Comparison of ENCODE assay signal across 9 mouse cellular contexts in the genomic region with DNA sequence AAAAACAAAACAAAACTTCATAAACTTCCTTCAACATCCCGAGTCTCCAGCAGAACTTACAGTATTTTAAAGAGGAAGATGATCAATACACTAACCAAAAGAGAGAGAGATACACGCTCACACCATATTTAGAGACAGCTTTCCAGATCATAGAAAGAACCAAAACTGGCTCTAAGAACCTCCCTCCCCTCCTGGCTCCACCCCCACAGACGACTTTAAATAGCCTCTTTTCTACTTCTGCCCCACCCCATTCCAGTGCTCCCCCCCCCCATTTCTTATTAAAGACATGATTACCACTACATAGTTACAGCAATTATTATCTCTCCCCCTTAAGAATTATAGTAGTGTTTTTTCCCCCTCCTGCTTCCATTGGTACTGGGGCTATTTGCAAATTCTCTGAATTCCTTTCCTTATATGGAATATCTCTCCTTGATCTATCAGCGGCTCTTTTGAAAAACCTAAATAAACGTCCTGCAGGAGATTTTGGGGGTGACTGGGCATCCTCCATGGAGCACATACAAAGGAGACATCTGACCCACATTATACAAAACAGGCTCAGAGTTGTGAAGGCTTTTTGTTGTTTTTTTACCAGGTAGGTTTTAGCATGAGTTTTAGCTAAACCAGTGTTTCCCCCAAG. TPM values are rescaled to one million over a fixed set of nuclear protein-coding genes. Genes with fewer than 3 reads are reported as not detected.
DNase-seq lines count a peak whose midpoint lies in the region; ATAC-seq and TF ChIP-seq lines count a peak whose summit lies in the region.
"Had no signal": no experiment of that assay in that cellular context is flagged by ENCODE, and none has a peak within 500 bp of the region (broad histone marks: within the 10 kb centered on the region; RNA-seq: fewer than 3 reads in every experiment).

No protein-coding gene starts in this region.

- no peak overlapping the region for H3K9ac ChIP-seq in CH12.LX (ENCODE audit: insufficient read depth, low read depth)
- no peak overlapping the region for H3K9ac ChIP-seq in limb, embryonic 14.5 days (ENCODE audit: low read depth, low read length, severe bottlenecking)

- peak overlapping the region; percentile 92 for H3K4me2 ChIP-seq in CH12.LX (ENCODE audit: insufficient read depth, low read depth, poor library complexity, severe bottlenecking)
- H3K4me2 ChIP-seq in limb, embryonic 14.5 days (replicated peaks; ENCODE audit: low read depth, low read length, severe bottlenecking), result peak overlapping the region; percentile 62

- H3K36me3 ChIP-seq in kidney, adult 2 months (ENCODE audit: control insufficient read depth, insufficient read depth, low read length), result no peaks in the 10 kb centered on the region
- H3K36me3 ChIP-seq in CH12.LX (replicated peaks in 1 of 2; ENCODE audit: control insufficient read depth in 1 of 2, insufficient read depth in 1 of 2, low read length in 1 of 2), result peaks cover 0 to under 1% of the 10 kb centered on the region in 2 experiments
- no peaks in the 10 kb centered on the region for H3K36me3 ChIP-seq in embryonic facial prominence, embryonic 10.5 days (replicated peaks)
- no peaks in the 10 kb centered on the region for H3K36me3 ChIP-seq in limb, embryonic 14.5 days (ENCODE audit: control insufficient read depth, insufficient read depth, low read length)

- H3K27ac ChIP-seq in kidney, adult 2 months (ENCODE audit: insufficient read depth, low read depth, low read length), result no peak overlapping the region
- H3K27ac ChIP-seq in CH12.LX (ENCODE audit: insufficient read depth, low read depth), result no peak overlapping the region
- H3K27ac ChIP-seq in embryonic facial prominence, embryonic 10.5 days (replicated peaks), result peak overlapping the region; percentile 89; the same call in 1 of the 2 replicates
- H3K27ac ChIP-seq in limb, embryonic 14.5 days (replicated peaks; ENCODE audit: low read depth, low read length), result no peak overlapping the region

- no peaks in the 10 kb centered on the region; the same call in 1 of the 2 replicates for H3K79me2 ChIP-seq in CH12.LX (replicated peaks; ENCODE audit: control insufficient read depth, extremely low read depth, insufficient read depth, poor library complexity, severe bottlenecking)

- TF ChIP-seq CTCF in kidney, adult 2 months (conservative IDR thresholded peaks at IDR 0.05; ENCODE audit: insufficient read depth, insufficient read length, low read depth, low read length), result no peak
- TF ChIP-seq CTCF in CH12.LX (conservative IDR thresholded peaks at IDR 0.05 in 1 of 2, IDR thresholded peaks at IDR 0.05 in 1 of 2; ENCODE audit: low read depth in 2 of 2, low read length in 2 of 2), result no peak

- no peak for TF ChIP-seq RAD21 in CH12.LX (IDR thresholded peaks at IDR 0.05; ENCODE audit: low read depth, low read length)

- TF ChIP-seq POLR2A in kidney, adult 2 months (IDR thresholded peaks at IDR 0.05; ENCODE audit: low read depth, low read length), result no peak
- TF ChIP-seq POLR2A in CH12.LX (IDR thresholded peaks at IDR 0.05; ENCODE audit: low read depth, low read length), result no peak
- no peak for TF ChIP-seq POLR2A in limb, embryonic 14.5 days (IDR thresholded peaks at IDR 0.05; ENCODE audit: borderline replicate concordance, extremely low read depth, insufficient read depth, insufficient read length)

- H3K4me1 ChIP-seq in kidney, adult 2 months (ENCODE audit: control insufficient read depth, insufficient read depth, low read length), result peaks cover 15% of the 10 kb centered on the region
- peaks cover 8 to 21% of the 10 kb centered on the region in 2 experiments; a peak in 3 of 4 replicates for H3K4me1 ChIP-seq in CH12.LX (ENCODE audit: control insufficient read depth in 1 of 2, insufficient read depth in 2 of 2)
- H3K4me1 ChIP-seq in embryonic facial prominence, embryonic 10.5 days, result peaks cover 93% of the 10 kb centered on the region
- H3K4me1 ChIP-seq in limb, embryonic 14.5 days (ENCODE audit: control insufficient read depth, insufficient read depth, low read length), result peaks cover 53% of the 10 kb centered on the region

- H3K9me3 ChIP-seq in CH12.LX (replicated peaks; ENCODE audit: low read length), result no peaks in the 10 kb centered on the region
- no peaks in the 10 kb centered on the region for H3K9me3 ChIP-seq in embryonic facial prominence, embryonic 10.5 days
- H3K9me3 ChIP-seq in limb, embryonic 14.5 days (ENCODE audit: control insufficient read depth, low read length), result no peaks in the 10 kb centered on the region

- WGBS in kidney, adult 2 months, result 14% methylated on average over 5 of the region's 5 CpGs
- 8% methylated on average over 5 of the region's 5 CpGs for WGBS in embryonic facial prominence, embryonic 10.5 days
- WGBS in limb, embryonic 14.5 days, result 19% methylated on average over 5 of the region's 5 CpGs

- no peaks in the 10 kb centered on the region; the same call in 1 of the 2 replicates for H3K27me3 ChIP-seq in kidney, adult 2 months (replicated peaks; ENCODE audit: control insufficient read depth, insufficient read depth, low read length)
- no peaks in the 10 kb centered on the region for H3K27me3 ChIP-seq in CH12.LX (replicated peaks)
- peaks cover 43% of the 10 kb centered on the region for H3K27me3 ChIP-seq in embryonic facial prominence, embryonic 10.5 days (replicated peaks; ENCODE audit: low read depth, poor library complexity, severe bottlenecking)
- H3K27me3 ChIP-seq in limb, embryonic 14.5 days (ENCODE audit: control insufficient read depth, insufficient read depth, low read length), result peaks cover 7% of the 10 kb centered on the region; the same call in 1 of the 2 replicates

- ATAC-seq in limb, embryonic 14.5 days (ENCODE audit: low FRiP score, low read depth), result no peak

- no peak overlapping the region for H3K4me3 ChIP-seq in kidney, adult 2 months (ENCODE audit: insufficient read depth, low read depth, low read length)
- H3K4me3 ChIP-seq in CH12.LX (replicated peaks in 1 of 3; ENCODE audit: low read depth in 2 of 3, low read length in 2 of 3, poor library complexity in 1 of 3), result no peak overlapping the region
- H3K4me3 ChIP-seq in embryonic facial prominence, embryonic 10.5 days, result peak overlapping the region; percentile 76
- H3K4me3 ChIP-seq in limb, embryonic 14.5 days (replicated peaks; ENCODE audit: low read length), result peak overlapping the region; percentile 69
- H3K4me3 ChIP-seq: erythroblast, embryonic 14.5 days had no signal

- no peak for TF ChIP-seq EP300 in CH12.LX (IDR thresholded peaks at IDR 0.05; ENCODE audit: low read length)

- DNase-seq in kidney, adult 2 months, result peak; percentile 33
- DNase-seq in kidney, postnatal 14 days, result no peak
- DNase-seq in CH12.LX (ENCODE audit: extremely low read depth), result no peak
- peak; percentile 39 for DNase-seq in embryonic facial prominence, embryonic 10.5 days (ENCODE audit: low spot score)
- no peak for DNase-seq in limb, embryonic 14.5 days (ENCODE audit: low spot score)
- no peak for DNase-seq in MN1 (ENCODE audit: low spot score)
- DNase-seq in adipocyte (ENCODE audit: low spot score), result no peak
- DNase-seq: right cerebral cortex, postnatal 4 days had no signal

- in situ Hi-C loops in CH12.LX (cut with MboI; ENCODE audit: low pct_ligation_motif_present, low pct_unique_long_range_greater_than_20kb, low sequenced_read_pairs), result loop anchor here (10.0 kb wide), 3 partner anchors 89 to 219 kb away; no protein-coding TSS in a partner anchor

- dilution Hi-C loops in CH12.LX (cut with MboI; ENCODE audit: extremely low pct_ligation_motif_present, extremely low pct_unique_long_range_greater_than_20kb, low sequenced_read_pairs), result no loop called here

TF ChIP-seq in CH12.LX, 34 proteins besides CTCF, POLR2A, EP300 and RAD21:
- no peak for TF ChIP-seq ZC3H11A (IDR thresholded peaks at IDR 0.05; ENCODE audit: low read depth, low read length)
- no peak for TF ChIP-seq CHD2 (IDR thresholded peaks at IDR 0.05; ENCODE audit: low read length)
TF ChIP-seq in CH12.LX: peak in this region for 0.

RNA-seq across cellular contexts. Expression of gene Tpm1, which starts 3.1 kb away (rescaled TPM):
- polyA plus RNA-seq in kidney, adult 2 months (2012; rRNA removed), result 57.9 and 110 TPM in 2 replicates
- total RNA-seq in CH12.LX (2012; rRNA removed), result 34.6 and 34.9 TPM in 2 replicates
- total RNA-seq in CH12.LX (2014; rRNA removed), result 63.1 and 67.2 TPM in 2 replicates
- 178 and 213 TPM in 2 replicates for polyA plus RNA-seq in CH12.LX (2012; ENCODE audit: insufficient read length, low read depth)
- 331 and 369 TPM in 2 replicates for polyA plus RNA-seq in embryonic facial prominence, embryonic 10.5 days (2016; fragmentation: Nextera tagmentation; extraction: Ambion mirVana)
- 420 and 643 TPM in 2 replicates for polyA plus RNA-seq in limb, embryonic 14.5 days (2012; rRNA removed)
- polyA plus RNA-seq in limb, embryonic 14.5 days (2014; fragmentation: Nextera tagmentation; extraction: Ambion mirVana), result 724 and 728 TPM in 2 replicates

Comparison
In these comparisons a context has a peak if more than half of its experiments do, and no peak if none do; other contexts are left out.
1. DNase-seq: peak in kidney, adult 2 months (single experiment) and embryonic facial prominence, embryonic 10.5 days (single experiment); none in kidney, postnatal 14 days (single experiment), CH12.LX (single experiment), limb, embryonic 14.5 days (single experiment), MN1 (single experiment) and adipocyte (single experiment).
2. H3K4me3 ChIP-seq: peak in embryonic facial prominence, embryonic 10.5 days (single experiment) and limb, embryonic 14.5 days (single experiment); none in kidney, adult 2 months (single experiment) and CH12.LX (0 of 3).